Mouse (Mus musculus) midbrain, postnatal 0 days (tissue): ENCODE measurements at regions not wholly inside any gene's neighbourhood (a gene's known extent, or its start where the extent isn't known, plus 50 kb on each side); places are given as distances from the start of the nearest gene placed in this dataset.

Experiments
- ATAC-seq: fragments of 200-750 bp; cut with Nextera tagmentation; 2 replicates; pipeline ENCODE4 v1.8.0; 2017; ENCODE audit warnings: moderate number of reproducible peaks, mild to moderate bottlenecking, moderate TSS enrichment, moderate library complexity; ENCODE audit not compliant: low FRiP score
- DNase-seq: peaks from one replicate; pipeline ENCODE4 v3.0.0-alpha.2; 2015; ENCODE audit warnings: low spot score
- H3K27ac ChIP-seq: fragments of 300-500 bp; sonication (generic); 2 replicates; pipeline ENCODE4 v1.5.1; 2014; ENCODE audit warnings: low read depth, mild to moderate bottlenecking, low read length, mixed read lengths
- H3K27me3 ChIP-seq: fragments of 300-500 bp; sonication (generic); 2 replicates; pipeline ENCODE4 v1.6.1; 2014; ENCODE audit warnings: low read length, control low read depth, mixed read lengths; ENCODE audit not compliant: insufficient read depth
- H3K36me3 ChIP-seq: fragments of 300-500 bp; sonication (generic); 2 replicates; pipeline ENCODE4 v1.6.1; 2014; ENCODE audit warnings: low read length, control low read depth, mixed read lengths; ENCODE audit not compliant: insufficient read depth
- H3K4me1 ChIP-seq: fragments of 300-500 bp; sonication (generic); 2 replicates; pipeline ENCODE4 v1.6.1; 2014; ENCODE audit warnings: mild to moderate bottlenecking, control low read depth, antibody characterized with exemption, low read length, mixed read lengths; ENCODE audit not compliant: insufficient read depth
- H3K4me2 ChIP-seq: fragments of 300-500 bp; sonication (generic); 2 replicates; pipeline ENCODE4 v1.6.1; 2014; ENCODE audit warnings: low read depth, mild to moderate bottlenecking, low read length, mixed read lengths; ENCODE audit not compliant: poor library complexity, severe bottlenecking
- H3K4me3 ChIP-seq: fragments of 300-500 bp; sonication (generic); 2 replicates; pipeline ENCODE4 v1.5.1; 2014; ENCODE audit warnings: low read depth, mild to moderate bottlenecking, low read length, moderate library complexity
- H3K9ac ChIP-seq: fragments of 300-500 bp; sonication (generic); replicated peaks from 2 replicates; pipeline ENCODE4 v1.6.1; 2014; ENCODE audit warnings: mild to moderate bottlenecking, low read length, moderate library complexity, mixed read lengths; ENCODE audit not compliant: poor library complexity, severe bottlenecking
- H3K9me3 ChIP-seq: fragments of 300-500 bp; sonication (generic); 2 replicates; pipeline ENCODE4 v1.6.1; 2016; ENCODE audit warnings: low read length, control low read depth
- CTCF ChIP-seq: IDR thresholded peaks from 2 replicates; pipeline ENCODE4 v1.5.1; 2016; ENCODE audit warnings: antibody characterized with exemption, mild to moderate bottlenecking
- WGBS: fragments of 180-500 bp; shearing (Covaris S2); extraction: QIAGEN DNeasy Blood & Tissue Kit; methylation state at CpG from one replicate; pipeline ENCODE4 v1.1.7; 2014; 5-methylcytosine and 5-hydroxymethylcytosine counted together

DNA sequence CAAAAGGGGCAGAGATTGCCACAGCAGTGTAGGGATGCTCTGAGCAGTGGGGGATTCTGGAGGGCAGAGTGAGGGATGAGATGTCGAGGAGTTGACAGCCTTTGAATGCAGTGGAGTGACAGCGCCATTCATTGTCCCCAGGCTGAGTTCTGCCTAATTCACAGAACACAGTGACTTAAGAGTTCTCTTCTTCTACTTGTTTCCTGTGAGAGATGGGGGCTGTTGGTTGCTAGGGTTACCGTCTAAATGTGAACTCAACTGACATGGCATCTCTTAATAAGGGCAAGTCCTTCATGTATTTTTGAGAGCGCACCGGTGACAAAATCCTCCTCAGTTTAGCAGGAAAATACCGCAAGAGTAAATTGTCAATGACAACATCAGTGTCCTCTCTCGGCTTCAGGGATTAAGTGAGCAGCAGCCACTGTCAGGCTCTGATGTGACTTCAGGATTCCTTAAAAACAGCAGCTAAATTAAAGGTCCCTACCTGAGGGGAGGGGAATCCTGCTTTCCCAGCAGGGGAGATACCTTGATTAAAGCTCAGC lies 351.4 kb downstream of the Phf14 start:
- peak; percentile 40 for DNase-seq
- peak; percentile 57 for ATAC-seq
- H3K4me3 ChIP-seq, result peak overlapping the region; percentile 5; the same call in 1 of the 2 replicates
- peak overlapping the region; percentile 47 for H3K27ac ChIP-seq
- H3K4me2 ChIP-seq, result peak overlapping the region; percentile 41
- H3K27me3 ChIP-seq, result no peaks in the 10 kb centered on the region
- 0 out of 2 replicates have a peak overlapping the region, but pooled peaks have one; percentile 33 for H3K9ac ChIP-seq
- H3K4me1 ChIP-seq, result no peaks in the 10 kb centered on the region
- H3K9me3 ChIP-seq, result no peaks in the 10 kb centered on the region
- 7% methylated on average over 7 of the region's 7 CpGs for WGBS
- no peaks in the 10 kb centered on the region for H3K36me3 ChIP-seq
- TF ChIP-seq CTCF, result no peak; the same call in 1 of the 2 replicates

DNA sequence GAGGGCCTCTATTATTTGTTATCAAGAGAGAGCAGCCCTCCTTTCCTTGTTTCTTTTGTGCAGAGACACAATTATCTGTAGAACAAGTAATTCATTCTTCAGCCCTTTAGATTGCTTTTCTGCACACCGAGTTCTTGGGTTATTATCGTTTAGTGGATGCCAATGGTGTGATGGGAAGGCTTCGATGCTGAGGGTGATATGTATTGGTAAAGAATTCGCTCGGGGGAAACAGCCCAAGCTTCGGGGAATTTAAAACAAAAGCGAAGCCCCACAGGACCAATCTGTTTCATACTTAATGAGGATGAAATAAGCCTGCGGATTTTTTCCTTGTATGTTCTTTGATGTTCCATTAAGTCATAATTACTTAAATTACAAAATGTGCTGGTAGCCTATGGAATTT lies 352.0 kb downstream of the Phf14 start:
- WGBS, result 28% methylated on average over 8 of the region's 8 CpGs
- H3K9ac ChIP-seq, result peak overlapping the region; percentile 33; the same call in 1 of the 2 replicates
- H3K4me2 ChIP-seq, result peak overlapping the region; percentile 41
- ATAC-seq (no peak), DNase-seq (peak; percentile 40)
- peak overlapping the region; percentile 5; the same call in 1 of the 2 replicates for H3K4me3 ChIP-seq
- H3K27me3 ChIP-seq, result no peaks in the 10 kb centered on the region
- no peak for TF ChIP-seq CTCF
- H3K27ac ChIP-seq, result peak overlapping the region; percentile 47
- H3K4me1 ChIP-seq, result no peaks in the 10 kb centered on the region
- H3K9me3 ChIP-seq, result no peaks in the 10 kb centered on the region
- no peaks in the 10 kb centered on the region for H3K36me3 ChIP-seq

DNA sequence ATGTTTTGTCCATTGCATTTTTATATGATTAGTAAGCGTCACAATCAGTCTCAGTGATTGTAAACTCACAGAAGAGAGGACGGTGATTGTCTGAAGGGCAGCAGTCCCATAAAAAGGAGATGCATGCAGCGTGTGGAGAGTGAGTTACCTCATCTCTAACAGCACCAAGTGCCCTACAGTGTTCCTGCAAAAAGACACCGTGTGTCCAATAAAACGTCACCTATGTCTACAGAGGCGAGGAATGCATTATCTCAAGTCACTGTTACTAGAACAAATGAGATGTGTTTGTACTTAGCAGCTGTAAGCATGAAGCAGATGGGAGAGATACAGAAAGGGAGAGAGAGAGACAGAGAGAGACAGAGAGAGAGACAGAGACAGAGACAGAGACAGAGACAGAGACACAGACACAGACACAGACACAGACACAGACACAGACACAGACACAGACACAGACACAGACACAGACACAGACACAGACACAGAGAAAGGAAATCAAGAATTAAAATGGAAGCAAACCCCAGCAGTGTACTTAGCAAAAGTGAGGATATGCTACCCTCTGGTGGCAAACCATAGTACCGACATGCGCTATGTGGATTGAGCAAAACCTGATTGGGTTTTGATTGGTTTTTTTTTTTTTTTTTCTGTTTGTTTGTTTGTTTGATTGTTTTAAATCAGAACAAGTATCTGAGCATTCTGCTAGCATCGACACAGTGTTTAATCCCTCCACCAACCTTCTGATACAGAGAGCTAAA lies 352.9 kb downstream of the Phf14 start:
- H3K27ac ChIP-seq, result 0 out of 2 replicates have a peak overlapping the region, but pooled peaks have one; percentile 38
- whole genome bisulfite sequencing, result 21% methylated on average over 9 of the region's 9 CpGs

More for the DNA sequence above, 352.9 kb downstream of the Phf14 start:
- no peaks in the 10 kb centered on the region for H3K27me3 ChIP-seq
- H3K9ac ChIP-seq, result 0 out of 2 replicates have a peak overlapping the region, but pooled peaks have one; percentile 8
- ATAC-seq (peak; percentile 88), DNase-seq (peak; percentile 89)
- TF ChIP-seq CTCF, result peak; percentile 89
- no peaks in the 10 kb centered on the region for H3K36me3 ChIP-seq
- 0 out of 2 replicates have a peak overlapping the region, but pooled peaks have one; percentile 22 for H3K4me2 ChIP-seq
- no peak overlapping the region for H3K4me3 ChIP-seq
- H3K4me1 ChIP-seq, result no peaks in the 10 kb centered on the region
- no peaks in the 10 kb centered on the region for H3K9me3 ChIP-seq
